Mouse (Mus musculus) ovary, postnatal 36 days (tissue): ENCODE results near the gene Nde1.
"Not testable (repeated sequence)": the region's sequence is repeated elsewhere in the genome, so short reads cannot be mapped to it uniquely, and the experiment has no call there.

Experiments
- DNase-seq: peaks from one replicate; pipeline ENCODE4 v3.0.0; 2022; ENCODE audit warnings: low spot score, mixed read lengths

The Nde1 gene

GRCm38 (mm10) chr16:14162988-14163416, at the start of gene Nde1, which contains the start of gene Marf1:
Gene Nde1, plus strand, starts transcription at chr16:14163275.
Gene Marf1, minus strand, starts transcription at chr16:14163351.
- DNase-seq, result peak; percentile 93

GRCm38 (mm10) chr16:14117299-14117698, 45.8 kb upstream of the Nde1 start:
- DNase-seq, result no peak

- no peak for DNase-seq
Observed at GRCm38 (mm10) chr16:14120941-14121340, 42.1 kb upstream of the Nde1 start.

- no peak for DNase-seq
Observed at GRCm38 (mm10) chr16:14121563-14121962, 41.5 kb upstream of the Nde1 start.

GRCm38 (mm10) chr16:14122586-14122985, 40.5 kb upstream of the Nde1 start:
- DNase-seq, result no peak

- DNase-seq, result no peak
Observed at GRCm38 (mm10) chr16:14123901-14124300, 39.2 kb upstream of the Nde1 start.

- DNase-seq, result peak; percentile 29
Observed at GRCm38 (mm10) chr16:14124709-14125108, 38.4 kb upstream of the Nde1 start.

- DNase-seq, result no peak
Observed at GRCm38 (mm10) chr16:14125253-14125652, 37.8 kb upstream of the Nde1 start.

- DNase-seq, result no peak
Observed at GRCm38 (mm10) chr16:14128977-14129376, 34.1 kb upstream of the Nde1 start.

GRCm38 (mm10) chr16:14130796-14131195, 32.3 kb upstream of the Nde1 start:
- DNase-seq, result no peak

GRCm38 (mm10) chr16:14131376-14131775, 31.7 kb upstream of the Nde1 start:
- DNase-seq, result no peak

- peak; percentile 11 for DNase-seq
Observed at GRCm38 (mm10) chr16:14131838-14132237, 31.2 kb upstream of the Nde1 start.

- DNase-seq, result no peak
Observed at GRCm38 (mm10) chr16:14135014-14135413, 28.1 kb upstream of the Nde1 start.

GRCm38 (mm10) chr16:14137976-14138561, 25.0 kb upstream of the Nde1 start:
- no peak for DNase-seq

GRCm38 (mm10) chr16:14139106-14139505, 24.0 kb upstream of the Nde1 start:
- DNase-seq, result no peak

- no peak for DNase-seq
Observed at GRCm38 (mm10) chr16:14143298-14143697, 19.8 kb upstream of the Nde1 start.

- DNase-seq, result no peak
Observed at GRCm38 (mm10) chr16:14147712-14148111, 15.4 kb upstream of the Nde1 start.

GRCm38 (mm10) chr16:14151718-14152117, 11.4 kb upstream of the Nde1 start:
- no peak for DNase-seq

- DNase-seq, result not testable (repeated sequence)
Observed at GRCm38 (mm10) chr16:14155638-14156037, 7.4 kb upstream of the Nde1 start.

GRCm38 (mm10) chr16:14156312-14156711, 6.8 kb upstream of the Nde1 start:
- DNase-seq, result no peak

GRCm38 (mm10) chr16:14158536-14158935, 4.5 kb upstream of the Nde1 start:
- DNase-seq, result no peak

GRCm38 (mm10) chr16:14158936-14159745, 3.9 kb upstream of the Nde1 start:
- DNase-seq, result peak; percentile 99

- DNase-seq, result peak; percentile 49
Observed at GRCm38 (mm10) chr16:14159746-14160131, 3.3 kb upstream of the Nde1 start.
